In genomic region chr8:95150608-95151007, GRCm38 (mm10) we compare ENCODE assay signal across 11 mouse cellular contexts. TPM values are rescaled to one million over a fixed set of nuclear protein-coding genes. Genes with fewer than 3 reads are reported as not detected.
A peak's percentile ranks its signal among the peaks of the same experiment; 100 is the strongest.
DNase-seq lines count a peak whose midpoint lies in the region.
"Had no signal": no experiment of that assay in that cellular context is flagged by ENCODE, and none has a peak within 500 bp of the region (broad histone marks: within the 10 kb centered on the region; RNA-seq: fewer than 3 reads in every experiment).

No protein-coding gene starts in this region.

- DNase-seq in adrenal gland, postnatal 10 days: peak; percentile 39
- no peak for DNase-seq in adrenal gland, adult 8-10 months
- DNase-seq in ovary, adult 18-20 months (ENCODE audit: low spot score): peak; percentile 55
- no peak for DNase-seq in ovary, postnatal 14 days (ENCODE audit: low spot score)
- DNase-seq: cerebellum, adult 11 months; cerebellum, adult 18-20 months; cerebellum, adult 8-10 months; cerebellum, adult 9-11 months; cerebellum, postnatal 14 days; cerebellum, postnatal 36 days; embryo, embryonic 11 days had no signal

RNA-seq across cellular contexts. Expression of gene Kifc3, which starts 52.0 kb away (rescaled TPM):
- 10 to 100 TPM; 80.0 to 89.0 TPM for total RNA-seq in adrenal gland, postnatal 10 days (2021)
- 100 to 1,000 TPM; 165 to 259 (median 182) TPM for total RNA-seq in adrenal gland, adult 8-10 months (2022)

Comparison
In these comparisons a context has a peak if more than half of its experiments do, and no peak if none do; other contexts are left out.
1. DNase-seq: peak in adrenal gland, postnatal 10 days (single experiment) and ovary, adult 18-20 months (single experiment); none in adrenal gland, adult 8-10 months (single experiment) and ovary, postnatal 14 days (single experiment).